Mouse (Mus musculus): ENCODE measurements around the gene Zfp563.
A peak's percentile ranks its signal among the peaks of the same experiment; 100 is the strongest.

DNA sequence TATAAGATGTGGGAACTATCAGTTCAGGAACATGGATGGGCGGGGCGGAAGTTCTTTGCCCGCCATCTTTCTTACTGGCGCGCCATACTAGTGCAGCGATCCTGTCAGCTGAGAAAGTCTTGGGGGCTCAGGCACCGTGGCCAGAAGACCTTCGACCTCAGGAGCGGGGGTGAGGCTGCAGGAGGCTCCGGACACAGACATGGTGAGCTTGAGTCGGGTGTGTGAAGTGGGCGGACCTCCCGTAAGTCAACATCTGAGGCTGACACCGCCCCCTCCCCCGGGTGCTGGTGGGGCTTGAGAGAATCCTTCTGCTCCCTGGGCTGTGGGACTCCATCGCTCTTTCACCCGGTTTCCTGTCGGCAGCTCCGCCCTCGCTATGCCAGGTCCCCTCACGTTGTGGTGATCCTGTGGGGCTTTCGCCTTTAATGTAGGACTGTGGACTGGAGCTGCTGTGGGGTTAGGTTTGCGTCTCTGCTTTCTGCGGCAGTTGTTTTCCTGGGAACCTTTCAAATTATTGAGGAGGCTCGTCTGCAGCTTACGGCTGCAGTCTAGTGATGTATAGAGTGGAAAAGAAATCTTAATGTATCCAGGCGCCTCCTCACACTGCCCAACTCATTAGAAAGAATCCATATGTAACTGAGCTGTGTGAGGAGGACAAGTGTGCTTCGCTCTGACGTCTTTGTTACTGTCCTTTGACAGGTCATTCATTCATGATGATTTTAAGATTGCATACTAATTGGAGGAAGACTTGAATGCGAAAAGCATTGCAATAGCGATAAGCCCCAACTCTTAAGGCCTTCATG is 3.5 kb downstream of the Zfp563 start:
- TF ChIP-seq CTCF (IDR thresholded peaks at IDR 0.05; ENCODE audit: extremely low read depth, insufficient read depth, low read length) (no peak), POLR2A (IDR thresholded peaks at IDR 0.05; ENCODE audit: extremely low read depth, insufficient read depth, low read length) (0 out of 2 replicates have a peak, but pooled peaks have one; percentile 38)
